Mouse (Mus musculus) cerebellum, adult 9-11 months (tissue): Measurements from ENCODE around the gene Vmn2r17.

ENCODE experiments used
- DNase-seq: peaks from one replicate; pipeline ENCODE4 v3.0.0; 2022

The Vmn2r17 gene

DNA sequence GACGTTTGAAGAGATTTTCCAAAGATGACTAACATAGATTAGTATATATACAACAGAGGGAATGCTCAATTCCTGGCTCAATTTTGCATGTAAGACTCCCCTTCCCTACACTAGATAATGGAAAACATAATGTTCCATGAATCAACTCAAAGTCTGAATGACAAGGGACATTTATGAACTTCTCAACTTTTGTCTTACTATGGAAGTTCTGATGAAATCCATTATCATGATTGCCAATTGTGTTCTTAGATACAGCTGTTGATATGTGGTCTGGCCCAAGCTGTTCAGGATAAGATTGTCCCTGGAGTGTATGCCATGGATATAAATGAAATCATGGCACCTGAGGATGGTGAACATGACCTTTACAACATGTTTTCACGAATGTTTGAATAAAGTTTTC is at the start of gene Vmn2r17:
TSS of gene Vmn2r17 (plus strand) at position 301 of the 400 bp plus-strand sequence.
- no peak for DNase-seq

DNA sequence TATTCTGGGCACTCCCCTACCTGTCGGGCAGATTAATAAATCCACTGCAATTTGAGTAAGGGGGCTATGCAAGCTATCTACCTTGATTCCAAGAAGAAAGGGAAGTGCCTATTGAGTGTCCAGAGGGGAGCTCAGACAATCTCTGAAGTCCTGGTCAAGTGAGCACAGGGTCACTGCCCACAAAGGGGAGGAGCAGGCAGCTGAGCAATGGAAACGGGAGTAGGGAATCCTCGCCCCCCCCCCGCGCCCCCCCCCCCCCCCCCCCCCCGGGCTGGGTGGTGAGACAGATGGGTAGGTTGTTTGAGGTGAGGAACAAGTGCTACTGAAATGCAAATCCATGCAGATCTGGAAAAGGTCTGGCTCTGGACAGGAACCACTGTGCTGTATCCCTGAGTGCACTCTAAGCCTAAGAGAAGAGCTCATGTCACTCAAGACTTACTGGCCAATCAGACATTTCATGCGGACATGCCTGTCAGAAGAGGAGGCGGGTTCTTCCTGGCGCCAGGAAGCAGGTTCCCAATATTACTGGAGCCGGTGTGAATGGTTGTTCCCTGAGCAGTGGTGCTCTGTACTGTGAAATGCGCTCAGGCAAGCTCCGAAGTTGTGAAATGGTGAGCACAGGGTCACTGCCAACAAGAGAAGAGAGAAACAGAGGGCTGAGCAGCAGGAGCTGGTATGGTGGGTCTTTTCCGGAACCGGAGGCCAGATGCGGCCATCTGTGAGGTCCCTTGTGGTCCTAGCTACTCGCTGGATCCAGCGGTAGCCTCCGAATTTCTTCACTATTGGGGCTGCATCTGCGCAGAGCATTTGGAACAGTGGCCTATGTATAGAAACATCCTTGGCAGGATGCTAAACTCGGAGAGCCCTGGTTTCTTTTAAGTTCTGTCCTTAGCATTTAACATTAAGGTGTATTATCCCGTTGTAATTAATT is 47.4 kb downstream of the Vmn2r17 start:
- peak; percentile 20 for DNase-seq

DNA sequence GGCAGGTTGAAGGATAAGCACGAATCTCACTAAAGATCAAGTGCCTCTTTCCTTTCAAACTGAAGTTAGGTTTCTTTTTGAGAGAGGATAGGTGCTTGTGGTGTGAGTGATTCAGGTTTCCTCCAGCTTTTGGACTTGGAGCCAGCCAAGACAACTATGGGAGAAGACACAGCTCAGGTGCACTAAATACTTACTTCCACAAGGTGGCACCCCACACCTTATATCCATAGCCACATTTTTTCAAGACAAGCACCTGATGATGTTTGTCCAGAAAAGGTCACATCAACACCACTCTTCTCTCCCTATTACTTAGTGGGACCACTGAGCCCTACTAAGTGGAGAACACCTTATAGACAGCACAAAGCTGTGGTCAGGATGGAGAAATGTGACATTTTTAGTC is 87.2 kb downstream of the Vmn2r17 start:
- peak; percentile 7 for DNase-seq
